Mouse (Mus musculus) R1 (cell line): ENCODE measurements around the gene Kctd21.

Experiments
- DNase-seq: peaks from one replicate; pipeline ENCODE4 v3.0.0-alpha.2; 2018; ENCODE audit warnings: low read depth, low spot score

Gene Kctd21

DNA sequence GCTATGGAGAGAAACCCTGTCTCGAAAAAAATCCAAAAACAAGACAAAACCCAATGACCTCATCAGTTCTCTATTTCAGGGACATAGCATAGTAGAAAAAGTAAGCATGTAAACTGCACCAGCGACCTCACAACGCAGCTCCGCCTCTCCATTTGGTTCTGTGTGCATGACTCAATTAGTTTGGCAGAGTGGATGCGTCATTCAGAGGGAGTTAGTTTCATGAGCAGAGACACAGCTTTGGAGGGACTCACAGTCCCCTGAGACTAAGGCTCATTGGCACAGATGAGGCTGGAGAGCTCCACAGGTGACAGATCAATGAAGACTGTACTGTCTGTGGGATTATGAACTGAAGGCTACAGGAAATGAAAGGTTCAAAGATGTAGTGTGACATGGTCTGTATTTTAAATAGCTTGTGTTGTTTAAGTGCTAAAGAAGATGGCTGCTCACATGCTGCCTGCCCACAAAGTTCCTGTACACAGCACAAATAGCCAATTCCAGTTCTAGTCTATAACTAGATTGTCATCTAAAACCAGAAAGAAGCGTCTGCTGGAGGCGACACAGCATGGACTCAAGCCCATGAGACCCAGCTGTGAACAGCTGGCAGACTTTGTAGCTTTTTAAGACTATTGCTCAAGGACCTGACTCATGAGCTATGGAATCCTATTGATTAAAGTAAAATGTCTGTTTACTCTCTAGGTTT is 54.1 kb downstream of the Kctd21 start:
- DNase-seq, result no peak

DNA sequence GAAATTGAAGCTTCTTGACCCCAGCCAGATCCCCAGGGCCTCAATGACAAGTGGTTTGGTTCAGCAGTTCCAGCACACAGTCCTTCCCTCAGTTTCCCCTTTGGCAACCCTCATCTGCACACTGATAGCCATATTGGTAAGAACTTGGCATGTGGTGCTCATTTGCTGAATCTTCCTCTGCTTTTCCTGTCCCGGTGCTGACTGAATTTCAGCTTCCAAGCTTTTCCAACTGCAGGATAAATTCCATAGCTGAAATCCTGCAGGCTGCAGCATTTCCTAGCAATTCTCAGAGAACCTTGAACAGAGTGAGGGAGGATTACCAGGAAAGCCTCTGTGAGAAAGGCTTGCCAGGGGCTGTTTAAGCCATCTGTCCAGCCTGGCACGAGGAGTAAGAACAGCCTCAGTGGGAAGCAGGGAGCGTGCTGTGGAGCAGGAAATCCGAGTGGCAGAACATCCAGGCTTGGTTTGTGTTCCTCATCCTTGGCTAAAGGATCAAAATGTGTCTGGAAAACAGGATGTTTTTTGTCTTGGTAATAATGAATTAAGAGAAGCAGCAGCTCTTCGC is 54.8 kb downstream of the Kctd21 start:
- no peak for DNase-seq

DNA sequence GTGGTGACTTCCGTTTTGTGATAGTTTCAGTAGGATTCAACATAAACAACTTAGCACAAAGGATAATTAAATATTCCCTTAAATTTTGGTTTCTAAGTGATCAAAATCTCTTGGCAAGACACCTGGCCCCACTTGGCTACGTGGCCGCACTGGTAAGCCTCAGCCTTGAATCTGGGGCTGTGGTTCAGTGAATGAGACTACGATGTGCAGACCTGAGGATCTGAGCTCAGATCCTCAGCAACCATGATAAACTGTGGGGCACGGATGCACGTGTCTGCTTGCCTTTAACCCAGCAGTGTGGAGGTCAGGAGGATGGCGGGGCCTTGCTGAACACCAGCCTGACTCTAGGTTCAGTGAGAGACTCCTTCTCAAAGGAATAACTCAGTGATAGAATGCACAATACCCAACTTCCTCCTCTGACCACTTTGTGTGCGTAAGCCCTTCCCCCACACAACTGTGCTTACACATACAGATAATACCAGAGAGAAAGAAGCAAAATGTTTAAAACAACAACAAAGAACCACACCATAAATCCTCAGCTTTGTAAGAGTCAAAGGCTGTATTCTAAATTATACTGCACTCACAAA is 55.5 kb downstream of the Kctd21 start:
- DNase-seq, result no peak

DNA sequence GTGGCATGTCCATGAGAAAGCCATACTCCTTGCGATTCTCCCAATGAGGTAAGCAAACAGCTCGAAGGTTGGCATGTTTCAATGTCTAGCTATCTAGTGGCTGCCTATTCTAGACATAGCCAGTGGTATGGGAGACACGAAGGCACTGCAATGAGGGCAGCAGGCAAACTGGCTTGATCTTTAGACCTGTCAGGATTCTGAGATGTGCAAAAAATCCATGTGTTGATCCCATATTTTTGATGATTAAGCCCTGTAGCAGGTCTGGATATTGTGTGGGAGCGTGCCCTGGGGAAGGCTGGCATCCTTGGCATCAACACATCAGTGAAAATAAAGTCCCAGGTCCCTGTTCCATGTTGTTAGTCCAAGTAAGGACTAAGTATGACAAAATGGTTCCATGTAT is 56.4 kb downstream of the Kctd21 start:
- no peak for DNase-seq

DNA sequence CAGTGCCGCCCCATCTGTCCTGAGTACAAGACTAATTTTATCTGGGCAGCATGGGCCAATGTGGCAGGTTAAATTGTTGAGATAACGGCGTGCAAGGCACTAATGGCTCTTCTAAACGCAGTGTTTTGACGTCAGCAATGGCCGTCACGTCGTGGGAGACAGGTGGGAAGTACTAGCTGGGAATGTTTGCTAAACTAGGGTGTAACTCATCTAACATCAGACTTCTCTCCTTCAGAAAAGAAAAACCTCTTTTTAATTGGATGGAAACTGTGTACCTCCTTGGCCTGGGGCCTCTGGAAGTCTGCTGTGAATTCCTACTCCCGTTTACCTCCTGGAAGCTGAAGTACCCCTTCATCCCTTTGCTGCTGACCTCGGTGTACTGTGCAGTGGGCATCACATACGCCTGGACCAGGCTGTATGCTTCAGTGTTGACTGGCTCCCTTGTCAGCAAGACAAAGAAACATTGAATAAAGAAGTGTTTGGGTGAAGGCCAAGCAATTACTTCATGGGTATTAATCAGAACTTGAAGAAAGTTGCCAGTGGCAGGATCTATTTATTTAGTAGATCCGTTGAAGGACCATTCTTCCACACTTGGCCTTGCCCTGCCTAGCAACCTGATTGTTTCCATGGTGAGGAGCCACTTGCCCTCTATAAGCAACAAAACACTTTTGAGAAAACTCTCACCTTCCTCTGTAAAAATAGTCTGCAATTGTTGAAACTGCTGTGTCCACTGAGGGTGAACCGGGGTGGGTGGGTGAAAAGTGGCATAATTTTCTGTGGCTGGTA is 59.4 kb downstream of the Kctd21 start:
- DNase-seq, result no peak

DNA sequence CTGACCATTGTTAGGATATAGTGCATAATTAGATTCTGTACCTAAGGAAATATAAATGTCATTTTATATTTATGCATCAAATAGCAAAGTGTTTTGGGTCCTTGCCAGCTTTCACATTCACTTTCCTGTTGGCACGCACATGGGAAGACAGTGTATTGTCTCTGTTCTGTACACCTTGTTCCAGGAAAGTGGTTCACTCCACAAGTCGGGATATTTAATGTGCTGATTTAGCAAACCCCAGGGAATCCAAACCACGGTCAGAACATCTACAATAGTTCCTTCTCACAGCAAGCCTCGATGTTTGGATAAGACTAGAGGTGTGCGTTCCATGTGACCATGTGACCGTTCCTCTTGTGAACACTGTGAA is 59.9 kb downstream of the Kctd21 start:
- DNase-seq, result no peak

DNA sequence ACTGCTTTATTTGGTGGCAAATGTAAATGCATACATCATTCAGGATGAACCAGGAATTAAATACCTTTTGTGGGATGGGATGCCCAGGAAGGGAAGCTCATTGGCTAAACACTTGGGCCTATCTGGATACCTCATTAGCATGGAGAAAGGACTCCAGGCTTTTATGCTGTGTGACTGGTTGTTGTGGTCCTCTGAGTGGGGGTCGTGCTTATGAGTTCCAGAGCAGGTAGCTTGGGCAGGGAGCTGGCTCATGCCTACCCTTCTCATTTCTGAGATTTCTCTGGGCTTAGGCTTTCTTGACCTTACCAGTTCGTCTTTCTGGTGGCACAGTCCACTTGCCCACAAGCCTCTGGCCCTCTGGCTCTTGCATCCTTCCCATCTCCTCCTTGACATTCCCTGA is 62.2 kb downstream of the Kctd21 start:
- no peak for DNase-seq

DNA sequence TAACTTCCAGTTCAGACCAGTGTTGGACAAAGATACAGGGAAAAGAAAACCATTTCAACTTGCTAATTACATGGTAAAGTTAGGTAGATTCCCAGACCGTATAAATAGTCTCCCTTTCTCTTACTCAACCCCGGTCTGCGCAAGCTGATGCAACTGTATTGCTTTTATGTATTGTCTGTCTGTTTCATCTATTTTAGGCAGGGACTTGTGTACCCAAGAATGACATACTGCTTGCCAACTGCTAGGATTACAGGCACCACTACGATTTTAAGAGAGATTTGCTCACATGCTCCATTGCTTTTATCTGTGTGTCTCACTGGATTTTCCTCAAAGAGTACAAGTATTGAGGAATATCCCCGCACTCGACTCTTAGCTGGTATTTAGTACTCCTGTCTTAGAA is 66.8 kb downstream of the Kctd21 start:
- no peak for DNase-seq
